Comparison of ENCODE assay signal across 17 mouse cellular contexts in the genomic region with DNA sequence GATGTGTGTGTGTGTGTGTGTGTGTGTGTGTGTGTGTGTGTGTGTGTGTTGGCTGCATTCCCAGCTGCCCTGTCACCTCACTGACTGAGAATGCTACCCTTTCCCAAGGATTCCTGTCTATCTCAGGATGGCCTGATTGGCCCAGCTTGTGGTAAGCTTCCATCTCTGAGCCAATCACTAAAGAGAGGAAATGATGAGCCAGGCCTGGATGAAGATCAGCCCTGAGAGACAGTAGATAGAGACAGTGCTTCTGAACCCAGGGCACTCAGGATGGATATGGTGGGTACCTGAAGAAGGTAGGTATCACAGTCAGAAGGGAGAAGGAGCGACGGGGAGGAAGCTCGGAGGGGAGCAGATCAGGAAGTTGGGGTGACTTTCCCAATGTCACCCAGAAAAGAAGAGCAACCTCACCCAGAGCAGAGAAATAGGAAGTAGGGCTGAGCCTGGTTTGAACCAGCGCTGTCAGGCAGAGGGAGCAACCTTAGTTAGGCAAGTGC. TPM values are rescaled to one million over a fixed set of nuclear protein-coding genes. Genes with fewer than 3 reads are reported as not detected.
DNase-seq lines count a peak whose midpoint lies in the region; ATAC-seq and TF ChIP-seq lines count a peak whose summit lies in the region.
"Had no signal": no experiment of that assay in that cellular context is flagged by ENCODE, and none has a peak within 500 bp of the region (broad histone marks: within the 10 kb centered on the region; RNA-seq: fewer than 3 reads in every experiment).

No protein-coding gene starts in this region.

- 0 out of 2 replicates have a peak, but pooled peaks have one; percentile 33 for ATAC-seq in kidney, embryonic 15.5 days (replicated peaks; ENCODE audit: low FRiP score)
- peak; percentile 57 to 68; a peak in 3 of 4 replicates for ATAC-seq in hematopoietic stem cell, adult 5-6 weeks (replicated peaks in 1 of 2; ENCODE audit: insufficient read depth in 1 of 2, low FRiP score in 2 of 2, low TSS enrichment in 1 of 2, low read depth in 1 of 2, poor library complexity in 2 of 2, severe bottlenecking in 2 of 2)
- ATAC-seq in hindbrain, postnatal 0 days: no peak
- ATAC-seq: forebrain, embryonic 16.5 days; intestine, postnatal 0 days; Patski had no signal

- no peak for TF ChIP-seq RAD21 in MEL (IDR thresholded peaks at IDR 0.05; ENCODE audit: low read depth, low read length)

- intact Hi-C loops in left cerebral cortex, adult 2 months (cut with DNase I): no loop called here

- no peak overlapping the region for H3K4me2 ChIP-seq in kidney, embryonic 15.5 days
- no peak overlapping the region for H3K4me2 ChIP-seq in hindbrain, postnatal 0 days (ENCODE audit: low read depth, low read length)
- H3K4me2 ChIP-seq: embryonic facial prominence, embryonic 13.5 days had no signal

- no peaks in the 10 kb centered on the region for H3K9me3 ChIP-seq in kidney, embryonic 15.5 days (replicated peaks)
- H3K9me3 ChIP-seq in MEL (replicated peaks; ENCODE audit: insufficient read depth, low read length): no peaks in the 10 kb centered on the region
- no peaks in the 10 kb centered on the region for H3K9me3 ChIP-seq in hindbrain, postnatal 0 days (ENCODE audit: low read length)
- H3K9me3 ChIP-seq: embryonic facial prominence, embryonic 13.5 days; midbrain, embryonic 10.5 days had no signal

- no peaks in the 10 kb centered on the region for H3K36me3 ChIP-seq in kidney, embryonic 15.5 days
- 0 out of 4 replicates have a peak, but pooled peaks cover 0 to 2% of the 10 kb centered on the region in 2 experiments for H3K36me3 ChIP-seq in MEL (ENCODE audit: control insufficient read depth in 1 of 2, insufficient read depth in 2 of 2, low read length in 2 of 2)
- H3K36me3 ChIP-seq in hindbrain, postnatal 0 days (ENCODE audit: insufficient read depth, low read length): no peaks in the 10 kb centered on the region
- H3K36me3 ChIP-seq: embryonic facial prominence, embryonic 13.5 days; midbrain, embryonic 10.5 days had no signal

- no peaks in the 10 kb centered on the region for H3K27me3 ChIP-seq in kidney, embryonic 15.5 days
- H3K27me3 ChIP-seq in MEL (ENCODE audit: control insufficient read depth in 1 of 2, insufficient read depth in 2 of 2, low read length in 2 of 2): no peaks in the 10 kb centered on the region
- H3K27me3 ChIP-seq in hindbrain, postnatal 0 days (ENCODE audit: insufficient read depth, low read length): no peaks in the 10 kb centered on the region
- H3K27me3 ChIP-seq: embryonic facial prominence, embryonic 13.5 days; Patski had no signal

- WGBS in kidney, embryonic 15.5 days: 79% methylated on average over 4 of the region's 4 CpGs
- 88% methylated on average over 4 of the region's 4 CpGs for WGBS in hindbrain, postnatal 0 days

- H3K4me3 ChIP-seq in kidney, embryonic 15.5 days (replicated peaks): no peak overlapping the region
- peak overlapping the region; percentile 36 to 44 for H3K4me3 ChIP-seq in MEL (ENCODE audit: control insufficient read depth in 1 of 2, insufficient read depth in 1 of 2, low read depth in 2 of 2, low read length in 2 of 2)
- H3K4me3 ChIP-seq in left cerebral cortex, adult 2 months: no peak overlapping the region
- no peak overlapping the region for H3K4me3 ChIP-seq in hindbrain, postnatal 0 days (ENCODE audit: low read length)
- H3K4me3 ChIP-seq: embryonic facial prominence, embryonic 13.5 days; midbrain, embryonic 10.5 days had no signal

- peaks cover 2% of the 10 kb centered on the region for H3K4me1 ChIP-seq in kidney, embryonic 15.5 days
- peaks cover 2 to 18% of the 10 kb centered on the region in 2 experiments; a peak in 3 of 4 replicates for H3K4me1 ChIP-seq in MEL (ENCODE audit: control insufficient read depth in 1 of 2, insufficient read depth in 2 of 2, low read length in 2 of 2)
- H3K4me1 ChIP-seq in hindbrain, postnatal 0 days (ENCODE audit: insufficient read depth, low read length): no peaks in the 10 kb centered on the region

- TF ChIP-seq EP300 in MEL (IDR thresholded peaks at IDR 0.05; ENCODE audit: low read depth in 1 of 2, low read length in 2 of 2): no peak; a peak in 1 of 4 replicates

- no peak overlapping the region for H3K27ac ChIP-seq in kidney, embryonic 15.5 days
- H3K27ac ChIP-seq in MEL (ENCODE audit: control insufficient read depth, low read depth, low read length): peak overlapping the region; percentile 19
- no peak overlapping the region for H3K27ac ChIP-seq in left cerebral cortex, adult 2 months
- H3K27ac ChIP-seq in hindbrain, postnatal 0 days: no peak overlapping the region
- H3K27ac ChIP-seq: embryonic facial prominence, embryonic 13.5 days; midbrain, embryonic 10.5 days had no signal

- TF ChIP-seq CTCF in MEL (IDR thresholded peaks at IDR 0.05 in 2 of 3, conservative IDR thresholded peaks at IDR 0.05 in 1 of 3; ENCODE audit: control insufficient read depth in 1 of 3, insufficient read depth in 1 of 3, low read depth in 2 of 3, low read length in 3 of 3, poor library complexity in 1 of 3, severe bottlenecking in 1 of 3): no peak
- TF ChIP-seq CTCF in left cerebral cortex, adult 2 months (IDR thresholded peaks at IDR 0.05): no peak
- TF ChIP-seq CTCF in hindbrain, postnatal 0 days (IDR thresholded peaks at IDR 0.05; ENCODE audit: low read depth): no peak

- no peak overlapping the region for H3K9ac ChIP-seq in kidney, embryonic 15.5 days
- H3K9ac ChIP-seq in MEL (ENCODE audit: control insufficient read depth, low read depth, low read length, poor library complexity, severe bottlenecking): peak overlapping the region; percentile 51
- H3K9ac ChIP-seq in hindbrain, postnatal 0 days (replicated peaks; ENCODE audit: low read length): no peak overlapping the region
- H3K9ac ChIP-seq: embryonic facial prominence, embryonic 13.5 days had no signal

- no peaks in the 10 kb centered on the region for H3K79me2 ChIP-seq in MEL (ENCODE audit: control insufficient read depth, insufficient read depth, low read length, poor library complexity)

- TF ChIP-seq POLR2A in MEL (IDR thresholded peaks at IDR 0.05; ENCODE audit: control insufficient read depth in 1 of 2, insufficient read depth in 1 of 2, low read depth in 1 of 2, low read length in 2 of 2, poor library complexity in 1 of 2): peak; percentile 43 to 76; a peak in 2 of 4 replicates

- DNase-seq in kidney, adult 18-20 months: no peak
- DNase-seq in 416B (ENCODE audit: low read depth) (peak; percentile 63), MEL (ENCODE audit: low read depth, low spot score) (peak; percentile 85)
- no peak for DNase-seq in cerebellum, adult 9-11 months
- DNase-seq in left cerebral cortex, adult 2 months (ENCODE audit: extremely low spot score in 1 of 2, low spot score in 2 of 2): no peak
- DNase-seq in hindbrain, postnatal 0 days (ENCODE audit: low spot score): no peak
- DNase-seq: adrenal gland, postnatal 10 days; cerebellum, postnatal 10 days; heart, postnatal 14 days; right cerebral cortex, postnatal 4 days had no signal

TF ChIP-seq in MEL, 35 proteins besides CTCF, POLR2A, EP300 and RAD21:
- TF ChIP-seq NELFE (IDR thresholded peaks at IDR 0.05; ENCODE audit: low read depth, low read length): peak; percentile 49; the same call in 1 of the 2 replicates
- TF ChIP-seq MXI1 (IDR thresholded peaks at IDR 0.05; ENCODE audit: low read depth, low read length): 0 out of 2 replicates have a peak, but pooled peaks have one; percentile 38
- TF ChIP-seq ZMIZ1 (IDR thresholded peaks at IDR 0.05; ENCODE audit: low read depth, low read length): 0 out of 2 replicates have a peak, but pooled peaks have one; percentile 45
- TF ChIP-seq MAZ (IDR thresholded peaks at IDR 0.05; ENCODE audit: low read depth, low read length): 0 out of 2 replicates have a peak, but pooled peaks have one; percentile 41
- no peak for TF ChIP-seq MYC (IDR thresholded peaks at IDR 0.05; ENCODE audit: low read depth, low read length)
- no peak for TF ChIP-seq MAFK (IDR thresholded peaks at IDR 0.05; ENCODE audit: borderline replicate concordance, low read depth, low read length)
- 0 out of 2 replicates have a peak, but pooled peaks have one; percentile 62 for TF ChIP-seq TBP (IDR thresholded peaks at IDR 0.05; ENCODE audit: low read depth, low read length)
- TF ChIP-seq TCF12 (IDR thresholded peaks at IDR 0.05; ENCODE audit: low read depth, low read length): peak; percentile 31; the same call in 1 of the 2 replicates
- 0 out of 2 replicates have a peak, but pooled peaks have one; percentile 11 for TF ChIP-seq RCOR1 (IDR thresholded peaks at IDR 0.05; ENCODE audit: low read depth, low read length)
- peak; percentile 61 for TF ChIP-seq HCFC1 (IDR thresholded peaks at IDR 0.05; ENCODE audit: low read depth, low read length)
- TF ChIP-seq ELF1 (IDR thresholded peaks at IDR 0.05; ENCODE audit: low read depth, low read length): peak; percentile 58
TF ChIP-seq in MEL: peak in this region for 9.

RNA-seq across cellular contexts. Expression of gene Tmem184b, which starts 5.8 kb away (rescaled TPM):
- polyA plus RNA-seq in kidney, embryonic 15.5 days (2015; fragmentation: Nextera tagmentation; extraction: Ambion mirVana): 67.7 and 75.5 TPM in 2 replicates
- total RNA-seq in MEL (2012; rRNA removed): 7.2 and 7.5 TPM in 2 replicates
- polyA plus RNA-seq in MEL (2012; ENCODE audit: insufficient read depth in 1 of 2, insufficient read length in 2 of 2, low read depth in 1 of 2, low replicate concordance in 2 of 2, missing spikeins in 1 of 2): 10 to 100 TPM in 1 of 2 experiments, not detected in 1; 28.4 TPM
- 3.5 and 6.5 TPM in 2 replicates for total RNA-seq in hematopoietic stem cell, adult 5-6 weeks (2017)
- 10 to 100 TPM; 73.7 to 82.2 TPM for total RNA-seq in left cerebral cortex, adult 2 months (2021)
- 72.4 and 113 TPM in 2 replicates for total RNA-seq in hindbrain, postnatal 0 days (2014; rRNA removed)
- polyA plus RNA-seq in hindbrain, postnatal 0 days (2015; fragmentation: Nextera tagmentation; extraction: Ambion mirVana): 26.6 and 31.6 TPM in 2 replicates

RNA-seq across cellular contexts. Expression of gene Csnk1e, which starts 46.2 kb away (rescaled TPM):
- 87.0 and 90.6 TPM in 2 replicates for polyA plus RNA-seq in kidney, embryonic 15.5 days (2015; fragmentation: Nextera tagmentation; extraction: Ambion mirVana)
- total RNA-seq in MEL (2012; rRNA removed): 28.5 and 33.3 TPM in 2 replicates
- polyA plus RNA-seq in MEL (2012; ENCODE audit: insufficient read depth in 1 of 2, insufficient read length in 2 of 2, low read depth in 1 of 2, low replicate concordance in 2 of 2, missing spikeins in 1 of 2): 10 to 100 TPM in 1 of 2 experiments, not detected in 1; 58.1 TPM
- 55.3 and 55.5 TPM in 2 replicates for total RNA-seq in hematopoietic stem cell, adult 5-6 weeks (2017)
- total RNA-seq in left cerebral cortex, adult 2 months (2021): 100 to 1,000 TPM; 153 to 159 TPM
- 323 and 374 TPM in 2 replicates for total RNA-seq in hindbrain, postnatal 0 days (2014; rRNA removed)
- 158 and 178 TPM in 2 replicates for polyA plus RNA-seq in hindbrain, postnatal 0 days (2015; fragmentation: Nextera tagmentation; extraction: Ambion mirVana)

Comparison
In these comparisons a context has a peak if more than half of its experiments do, and no peak if none do; other contexts are left out.
1. H3K4me3 ChIP-seq: peak in MEL (2 of 2); none in kidney, embryonic 15.5 days (single experiment), left cerebral cortex, adult 2 months (single experiment) and hindbrain, postnatal 0 days (single experiment).
2. DNase-seq: peak in 416B (single experiment) and MEL (single experiment); none in kidney, adult 18-20 months (single experiment), cerebellum, adult 9-11 months (single experiment), left cerebral cortex, adult 2 months (0 of 2) and hindbrain, postnatal 0 days (single experiment).